Mouse (Mus musculus): Measurements from ENCODE around the gene Neurl4. TPM values are rescaled to one million over a fixed set of nuclear protein-coding genes. Genes with fewer than 3 reads are reported as not detected.

The Neurl4 gene
- polyA plus RNA-seq, 1 experiment from 2014 or later, result 14.2 TPM

- Histone ChIP-seq H3K27me3 (no peaks in the 10 kb centered on the region), H3K4me2 (replicated peaks) (peak overlapping the region; percentile 87), H3K4me1 (peaks cover 24% of the 10 kb centered on the region), H3K9ac (peak overlapping the region; percentile 82), H3K9me3 (no peaks in the 10 kb centered on the region), H3K27ac (no peak overlapping the region), H3K36me3 (peaks cover 44% of the 10 kb centered on the region), H3K4me3 (peak overlapping the region; percentile 78)
- 87% methylated on average over 13 of the region's 13 CpGs for WGBS
- no peak for ATAC-seq (ENCODE audit: insufficient number of reproducible peaks, insufficient read depth, low FRiP score, low TSS enrichment)
Observed at GRCm38 (mm10) chr11:69902972-69903371, 2.1 kb downstream of the Neurl4 start.

GRCm38 (mm10) chr11:69904311-69904710 lies 3.4 kb downstream of the Neurl4 start:
- H3K9me3 ChIP-seq, result no peaks in the 10 kb centered on the region
- H3K4me2 ChIP-seq (replicated peaks), result no peak overlapping the region
- H3K9ac ChIP-seq, result no peak overlapping the region
- H3K27ac ChIP-seq, result no peak overlapping the region
- H3K4me1 ChIP-seq, result peaks cover 18% of the 10 kb centered on the region
- no peak for ATAC-seq (ENCODE audit: insufficient number of reproducible peaks, insufficient read depth, low FRiP score, low TSS enrichment)
- peaks cover 57% of the 10 kb centered on the region for H3K36me3 ChIP-seq
- 96% methylated on average over 9 of the region's 9 CpGs for WGBS
- no peaks in the 10 kb centered on the region for H3K27me3 ChIP-seq
- no peak overlapping the region for H3K4me3 ChIP-seq

- no peaks in the 10 kb centered on the region for H3K27me3 ChIP-seq
- H3K9me3 ChIP-seq, result no peaks in the 10 kb centered on the region
- no peak overlapping the region for H3K4me2 ChIP-seq (replicated peaks)
- ATAC-seq (ENCODE audit: insufficient number of reproducible peaks, insufficient read depth, low FRiP score, low TSS enrichment), result no peak
- H3K4me3 ChIP-seq, result no peak overlapping the region
- H3K27ac ChIP-seq, result no peak overlapping the region
- 93% methylated on average over 11 of the region's 11 CpGs for WGBS
- H3K9ac ChIP-seq, result no peak overlapping the region
- peaks cover 8% of the 10 kb centered on the region; the same call in 1 of the 2 replicates for H3K4me1 ChIP-seq
- H3K36me3 ChIP-seq, result peaks cover 98% of the 10 kb centered on the region
Observed at GRCm38 (mm10) chr11:69908645-69909044, 7.8 kb downstream of the Neurl4 start.

GRCm38 (mm10) chr11:69909174-69909573 lies 8.3 kb downstream of the Neurl4 start:
- 92% methylated on average over 5 of the region's 5 CpGs for WGBS
- Histone ChIP-seq H3K4me2 (replicated peaks) (no peak overlapping the region), H3K27me3 (no peaks in the 10 kb centered on the region), H3K9me3 (no peaks in the 10 kb centered on the region), H3K27ac (no peak overlapping the region), H3K9ac (no peak overlapping the region), H3K36me3 (peaks cover 92% of the 10 kb centered on the region), H3K4me1 (peaks cover 9% of the 10 kb centered on the region; the same call in 1 of the 2 replicates), H3K4me3 (no peak overlapping the region)
- ATAC-seq (ENCODE audit: insufficient number of reproducible peaks, insufficient read depth, low FRiP score, low TSS enrichment), result no peak

- no peak overlapping the region for H3K27ac ChIP-seq
- no peaks in the 10 kb centered on the region for H3K9me3 ChIP-seq
- no peak for ATAC-seq (ENCODE audit: insufficient number of reproducible peaks, insufficient read depth, low FRiP score, low TSS enrichment)
- H3K4me1 ChIP-seq, result peaks cover 16% of the 10 kb centered on the region
- no peaks in the 10 kb centered on the region for H3K27me3 ChIP-seq
- H3K36me3 ChIP-seq, result peaks cover 87% of the 10 kb centered on the region
- WGBS, result 90% methylated on average over 8 of the region's 8 CpGs
- no peak overlapping the region for H3K9ac ChIP-seq
- no peak overlapping the region for H3K4me3 ChIP-seq
- no peak overlapping the region for H3K4me2 ChIP-seq (replicated peaks)
Observed at GRCm38 (mm10) chr11:69910177-69910576, 9.3 kb downstream of the Neurl4 start.

- Histone ChIP-seq H3K9ac (no peak overlapping the region), H3K27me3 (no peaks in the 10 kb centered on the region), H3K9me3 (no peaks in the 10 kb centered on the region), H3K4me1 (peaks cover 24% of the 10 kb centered on the region), H3K36me3 (peaks cover 87% of the 10 kb centered on the region), H3K27ac (no peak overlapping the region), H3K4me2 (replicated peaks) (no peak overlapping the region), H3K4me3 (0 out of 2 replicates have a peak overlapping the region, but pooled peaks have one; percentile 2)
- WGBS, result 92% methylated on average over 17 of the region's 17 CpGs
- ATAC-seq (ENCODE audit: insufficient number of reproducible peaks, insufficient read depth, low FRiP score, low TSS enrichment), result no peak
Observed at GRCm38 (mm10) chr11:69910781-69911560, 10.1 kb downstream of the Neurl4 start.

GRCm38 (mm10) chr11:69911701-69912100 lies 10.8 kb downstream of the Neurl4 start:
- 0 out of 2 replicates have a peak overlapping the region, but pooled peaks have one; percentile 2 for H3K4me3 ChIP-seq
- H3K27me3 ChIP-seq, result no peaks in the 10 kb centered on the region
- H3K4me1 ChIP-seq, result peaks cover 29% of the 10 kb centered on the region
- H3K9me3 ChIP-seq, result no peaks in the 10 kb centered on the region
- H3K4me2 ChIP-seq (replicated peaks), result no peak overlapping the region
- 80% methylated on average over 6 of the region's 6 CpGs for WGBS
- no peak overlapping the region for H3K27ac ChIP-seq
- peaks cover 87% of the 10 kb centered on the region for H3K36me3 ChIP-seq
- H3K9ac ChIP-seq, result no peak overlapping the region
- ATAC-seq (ENCODE audit: insufficient number of reproducible peaks, insufficient read depth, low FRiP score, low TSS enrichment), result no peak

GRCm38 (mm10) chr11:69912716-69913530 lies 12.1 kb downstream of the Neurl4 start:
- no peak overlapping the region for H3K27ac ChIP-seq
- peaks cover 29% of the 10 kb centered on the region for H3K4me1 ChIP-seq
- H3K36me3 ChIP-seq, result peaks cover 87% of the 10 kb centered on the region
- H3K4me3 ChIP-seq, result peak overlapping the region; percentile 91
- H3K9me3 ChIP-seq, result no peaks in the 10 kb centered on the region
- ATAC-seq (ENCODE audit: insufficient number of reproducible peaks, insufficient read depth, low FRiP score, low TSS enrichment), result peak; percentile 12; the same call in 1 of the 2 replicates
- H3K9ac ChIP-seq, result peak overlapping the region; percentile 39; the same call in 1 of the 2 replicates
- 78% methylated on average over 15 of the region's 15 CpGs for WGBS
- H3K4me2 ChIP-seq (replicated peaks), result peak overlapping the region; percentile 98
- no peaks in the 10 kb centered on the region for H3K27me3 ChIP-seq

GRCm38 (mm10) chr11:69913554-69914371 lies 12.9 kb downstream of the Neurl4 start, which contains the start of gene Gps2:
TSS of gene Gps2 (plus strand) at chr11:69913888.
- Histone ChIP-seq H3K36me3 (peaks cover 87% of the 10 kb centered on the region), H3K9me3 (no peaks in the 10 kb centered on the region)

GRCm38 (mm10) chr11:69914372-69914764 lies 13.5 kb downstream of the Neurl4 start:
- no peaks in the 10 kb centered on the region for H3K27me3 ChIP-seq
- ATAC-seq (ENCODE audit: insufficient number of reproducible peaks, insufficient read depth, low FRiP score, low TSS enrichment), result no peak
- peak overlapping the region; percentile 98 for H3K4me2 ChIP-seq (replicated peaks)
- H3K36me3 ChIP-seq, result peaks cover 82% of the 10 kb centered on the region
- peaks cover 38% of the 10 kb centered on the region for H3K4me1 ChIP-seq
- WGBS, result 2% methylated on average over 17 of the region's 17 CpGs
- peak overlapping the region; percentile 91 for H3K27ac ChIP-seq
- H3K4me3 ChIP-seq, result peak overlapping the region; percentile 91
- no peaks in the 10 kb centered on the region for H3K9me3 ChIP-seq
- peak overlapping the region; percentile 85 for H3K9ac ChIP-seq

More at GRCm38 (mm10) chr11:69913554-69914371, 12.9 kb downstream of the Neurl4 start, which contains the start of gene Gps2:
- Histone ChIP-seq H3K4me3 (peak within 1 kb of the TSS; percentile 91), H3K9ac (peak within 1 kb of the TSS; percentile 85), H3K27ac (peak within 1 kb of the TSS; percentile 91), H3K4me2 (replicated peaks) (peak within 1 kb of the TSS; percentile 98), H3K4me1 (peaks cover 32% of the 10 kb centered on the region), H3K27me3 (no peaks in the 10 kb centered on the region)
- 1% methylated on average over 61 of the region's 61 CpGs for WGBS
- ATAC-seq (ENCODE audit: insufficient number of reproducible peaks, insufficient read depth, low FRiP score, low TSS enrichment), result peak; percentile 74; the same call in 1 of the 2 replicates

GRCm38 (mm10) chr11:69914917-69915430 lies 14.1 kb downstream of the Neurl4 start:
- H3K4me1 ChIP-seq, result peaks cover 40% of the 10 kb centered on the region
- H3K36me3 ChIP-seq, result peaks cover 76% of the 10 kb centered on the region
- peak overlapping the region; percentile 91 for H3K4me3 ChIP-seq
- H3K9ac ChIP-seq, result peak overlapping the region; percentile 85
- no peak for ATAC-seq (ENCODE audit: insufficient number of reproducible peaks, insufficient read depth, low FRiP score, low TSS enrichment)
- no peaks in the 10 kb centered on the region for H3K27me3 ChIP-seq
- 34% methylated on average over 9 of the region's 9 CpGs for WGBS
- no peak overlapping the region; the same call in 1 of the 2 replicates for H3K27ac ChIP-seq
- H3K4me2 ChIP-seq (replicated peaks), result peak overlapping the region; percentile 98
- no peaks in the 10 kb centered on the region for H3K9me3 ChIP-seq
